Mouse (Mus musculus): ENCODE results near the gene Ehmt1.
A peak's percentile ranks its signal among the peaks of the same experiment; 100 is the strongest.

The Ehmt1 gene

DNA sequence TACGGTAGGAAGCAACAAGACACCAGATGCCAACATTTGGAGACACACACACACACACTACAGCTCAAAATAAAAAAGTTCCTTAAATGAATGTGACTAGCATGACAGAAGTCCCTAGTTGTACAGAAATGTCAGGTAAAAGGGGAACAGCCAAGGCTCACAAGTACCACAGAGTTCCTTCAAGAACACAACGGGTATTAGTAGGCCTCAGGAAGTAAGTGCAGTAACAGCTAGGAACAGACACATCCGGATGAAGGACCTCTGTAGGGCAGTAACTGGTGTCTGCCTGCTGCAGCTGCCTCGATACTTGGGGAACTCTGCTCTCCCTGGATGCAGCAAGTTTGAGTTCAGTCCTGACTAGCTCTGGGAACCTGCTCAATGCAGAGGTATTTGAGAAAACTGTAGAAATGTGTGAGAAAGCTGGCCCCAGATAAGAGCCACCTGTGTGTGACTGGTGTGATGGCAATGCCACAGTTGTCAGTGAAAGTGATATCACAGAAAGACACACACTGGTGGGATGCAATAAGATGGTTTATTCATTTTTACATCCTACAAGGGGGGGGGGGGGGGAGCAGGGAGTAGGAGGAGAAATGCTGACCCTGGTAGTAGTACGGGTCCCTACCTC, 122.5 kb downstream of the Ehmt1 start:
- DNase-seq: no peak

DNA sequence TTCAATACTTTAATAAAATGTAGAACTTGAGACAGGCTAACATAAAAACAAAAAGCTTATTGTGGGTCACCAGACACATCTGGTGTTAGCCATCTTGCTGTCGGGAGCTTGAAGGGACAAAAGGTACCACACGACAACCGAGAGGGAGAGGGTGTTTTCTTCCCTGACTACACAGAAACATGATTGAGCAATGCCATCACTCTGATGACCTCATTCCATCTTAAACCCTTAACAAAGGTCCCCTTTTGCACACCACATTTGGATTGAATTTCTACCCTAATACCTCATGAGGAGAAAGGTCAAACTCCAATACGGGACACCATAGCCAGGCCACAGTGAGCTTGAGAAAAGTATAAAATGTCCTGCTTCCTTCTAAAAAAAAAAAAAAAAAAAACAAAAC, 132.2 kb downstream of the Ehmt1 start:
- DNase-seq: no peak

DNA sequence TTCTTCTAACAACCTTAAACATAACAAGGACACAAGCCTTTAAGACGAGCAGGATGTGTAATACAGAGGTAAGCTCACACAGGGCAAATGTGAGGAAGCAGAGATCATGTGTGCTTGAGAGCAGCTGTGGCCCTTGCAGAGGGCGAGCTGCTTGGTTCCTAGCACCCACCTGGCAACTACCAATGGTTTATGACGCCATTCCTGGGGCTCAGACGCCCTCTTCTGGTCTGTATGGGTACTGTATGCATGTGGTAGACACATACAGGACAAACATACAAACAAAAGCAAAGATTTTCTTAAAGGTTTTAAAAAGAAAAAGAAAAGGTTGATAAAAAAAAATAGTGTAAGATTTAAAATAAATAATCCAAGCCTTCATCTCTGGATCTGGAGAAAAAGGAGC, 138.2 kb downstream of the Ehmt1 start:
- no peak for DNase-seq

- no peak for DNase-seq
Observed at GRCm38 (mm10) chr2:24776831-24777230, 142.6 kb downstream of the Ehmt1 start.

- DNase-seq: no peak
Observed at GRCm38 (mm10) chr2:24775951-24776587, 143.3 kb downstream of the Ehmt1 start.

- DNase-seq: no peak
Observed at GRCm38 (mm10) chr2:24774832-24775231, 144.6 kb downstream of the Ehmt1 start.

DNA sequence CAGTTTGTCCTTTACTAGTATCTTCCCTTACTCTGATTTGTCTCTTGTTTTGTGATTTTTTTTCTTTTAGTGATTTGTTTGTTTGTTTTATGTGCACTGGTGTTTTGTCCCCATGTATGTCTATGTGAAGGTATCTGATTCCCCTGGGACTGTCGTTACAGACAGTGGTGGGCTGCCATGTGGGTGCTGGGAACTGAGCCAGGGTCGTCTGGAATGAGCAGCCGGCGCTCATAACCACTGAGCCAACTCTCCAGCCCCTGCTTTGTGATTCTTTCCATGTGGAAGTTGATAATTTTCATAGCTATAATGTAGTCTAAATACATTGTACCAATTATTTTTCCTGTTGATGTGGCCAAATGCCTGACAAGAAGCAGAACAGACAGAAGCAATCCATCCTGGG, 148.6 kb downstream of the Ehmt1 start:
- DNase-seq: no peak

GRCm38 (mm10) chr2:24763115-24763557, 156.3 kb downstream of the Ehmt1 start, which contains the start of gene Cacna1b:
Gene Cacna1b (minus strand): TSS chr2:24763152.
- DNase-seq: peak; percentile 55 to 62

GRCm38 (mm10) chr2:24762446-24762960, 156.9 kb downstream of the Ehmt1 start:
- no peak for DNase-seq

- peak; percentile 68 to 70 for DNase-seq
Observed at GRCm38 (mm10) chr2:24761923-24762445, 157.4 kb downstream of the Ehmt1 start.

DNA sequence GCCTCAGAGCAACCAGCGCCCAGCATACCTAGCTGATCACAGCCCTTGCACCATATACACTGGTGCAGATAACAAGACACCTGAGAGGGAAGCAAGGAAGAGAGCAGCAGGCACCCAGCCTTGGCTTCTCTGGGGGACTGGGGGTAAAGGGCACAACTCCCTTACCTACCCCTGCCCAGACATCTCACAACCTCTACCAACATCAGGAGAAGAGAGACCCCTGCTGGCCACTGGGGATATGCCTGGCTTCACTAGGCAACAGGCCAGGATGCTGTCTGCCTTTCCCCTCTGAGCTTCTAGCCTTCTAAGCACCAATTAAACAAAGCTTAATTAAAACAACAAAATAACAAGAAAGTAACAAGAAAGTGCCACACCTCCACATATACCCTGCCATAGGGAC, 164.1 kb downstream of the Ehmt1 start:
- peak; percentile 26 to 62 for DNase-seq

- no peak for DNase-seq
Observed at GRCm38 (mm10) chr2:24752599-24752998, 166.8 kb downstream of the Ehmt1 start.

DNA sequence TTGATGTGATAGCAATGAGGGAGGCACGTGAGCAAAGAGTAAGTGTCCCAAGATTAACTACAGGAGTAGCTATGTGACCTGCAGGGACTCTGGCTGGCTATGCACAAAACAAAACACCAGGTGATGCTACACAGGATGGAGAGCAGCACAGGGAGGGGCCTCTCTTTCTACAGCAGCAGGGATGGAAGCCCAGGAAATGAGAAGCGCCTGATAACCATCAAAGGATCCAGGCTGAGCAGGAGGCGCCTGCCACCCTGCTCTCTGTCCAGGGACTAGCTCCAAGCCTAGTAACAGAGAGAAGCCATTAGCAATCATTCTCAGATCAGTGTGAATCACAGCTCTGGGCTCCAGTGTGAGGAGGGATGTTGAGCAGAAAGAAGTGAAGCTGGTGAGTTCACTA, 169.4 kb downstream of the Ehmt1 start:
- no peak for DNase-seq

- DNase-seq: peak in 1 of 2 experiments; percentile 22
Observed at GRCm38 (mm10) chr2:24747878-24748277, 171.5 kb downstream of the Ehmt1 start.

All from lung, postnatal 4 days (tissue).